Mouse (Mus musculus) intestine, embryonic 16.5 days (tissue): ENCODE data around the gene Atf1. TPM values are rescaled to one million over a fixed set of nuclear protein-coding genes. Genes with fewer than 3 reads are reported as not detected.
"Not testable (repeated sequence)": the region's sequence is repeated elsewhere in the genome, so short reads cannot be mapped to it uniquely, and the experiment has no call there.

ENCODE experiments used
- ATAC-seq: fragments of 200-750 bp; cut with Nextera tagmentation; 2 replicates; pipeline ENCODE4 v1.8.0; 2017; ENCODE audit warnings: moderate TSS enrichment, moderate library complexity
- H3K27ac ChIP-seq: fragments of 300-500 bp; sonication (generic); 2 replicates; pipeline ENCODE4 v1.5.1; 2014; ENCODE audit warnings: mild to moderate bottlenecking, low read length
- H3K27me3 ChIP-seq: fragments of 300-500 bp; sonication (generic); replicated peaks from 2 replicates; pipeline ENCODE4 v1.6.1; 2014; ENCODE audit warnings: low read length, control low read depth, mixed read lengths; ENCODE audit not compliant: control insufficient read depth, insufficient read depth
- H3K36me3 ChIP-seq: fragments of 300-500 bp; sonication (generic); 2 replicates; pipeline ENCODE4 v1.6.1; 2014; ENCODE audit warnings: low read length, control low read depth; ENCODE audit not compliant: control insufficient read depth, insufficient read depth
- H3K4me1 ChIP-seq: fragments of 300-500 bp; sonication (generic); 2 replicates; pipeline ENCODE4 v1.6.1; 2014; ENCODE audit warnings: low read length, control low read depth, mixed read lengths; ENCODE audit not compliant: control insufficient read depth, insufficient read depth
- H3K4me2 ChIP-seq: fragments of 300-500 bp; sonication (generic); 2 replicates; pipeline ENCODE4 v1.6.1; 2014; ENCODE audit warnings: low read depth, low read length, control low read depth
- H3K4me3 ChIP-seq: fragments of 300-500 bp; sonication (generic); 2 replicates; pipeline ENCODE4 v1.5.1; 2014; ENCODE audit warnings: mild to moderate bottlenecking, low read length
- H3K9ac ChIP-seq: fragments of 300-500 bp; sonication (generic); 2 replicates; pipeline ENCODE4 v1.6.1; 2014; ENCODE audit warnings: low read depth, low read length
- H3K9me3 ChIP-seq: fragments of 300-500 bp; sonication (generic); 2 replicates; pipeline ENCODE4 v1.6.1; 2016; ENCODE audit warnings: low read length, control low read depth; ENCODE audit not compliant: control insufficient read depth
- whole genome bisulfite sequencing: fragments of 180-500 bp; shearing (Covaris S2); extraction: QIAGEN DNeasy Blood & Tissue Kit; methylation state at CpG from one replicate; pipeline ENCODE4 v1.1.7; 2014; 5-methylcytosine and 5-hydroxymethylcytosine counted together
- polyA plus RNA-seq: library from polyadenylated mRNA; unstranded; fragments of >200 nt; fragmentation: Nextera tagmentation; extraction: Ambion mirVana; gene quantifications from 2 replicates; pipeline ENCODE4 v1.2.1, GENCODE M21; 2015

The Atf1 gene
- polyA plus RNA-seq, 1 experiment from 2014 or later: 36.4 TPM

GRCm38 (mm10) chr15:100265586-100266325 lies 38.1 kb downstream of the Atf1 start:
- Histone ChIP-seq H3K4me3 (no peak overlapping the region), H3K36me3 (no peaks in the 10 kb centered on the region), H3K27me3 (no peaks in the 10 kb centered on the region), H3K9me3 (no peaks in the 10 kb centered on the region), H3K4me2 (no peak overlapping the region), H3K4me1 (no peaks in the 10 kb centered on the region), H3K9ac (no peak overlapping the region), H3K27ac (no peak overlapping the region)
- ATAC-seq: no peak
- WGBS: 83% methylated on average over 4 of the region's 5 CpGs

DNA sequence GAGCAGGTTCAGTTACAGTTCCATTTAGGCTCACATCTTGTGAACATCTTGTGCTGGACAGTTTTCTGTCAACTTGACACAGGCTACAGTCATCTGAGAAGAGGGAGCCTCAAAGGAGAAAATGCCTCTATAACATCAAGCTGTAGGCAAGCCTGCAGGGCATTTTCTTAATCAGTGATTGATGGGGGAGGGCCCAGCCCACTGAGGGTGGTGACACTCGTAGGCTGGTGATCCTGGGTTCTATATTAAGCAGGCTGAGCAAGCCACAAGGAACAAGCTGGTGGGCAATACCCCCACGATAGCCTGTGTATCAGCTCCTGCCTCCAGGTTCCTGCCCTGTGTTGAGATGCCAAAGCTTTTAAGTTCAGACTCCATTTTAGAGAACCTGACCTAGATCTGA lies 41.3 kb downstream of the Atf1 start:
- Histone ChIP-seq H3K36me3 (no peaks in the 10 kb centered on the region), H3K4me2 (no peak overlapping the region), H3K9me3 (no peaks in the 10 kb centered on the region), H3K4me1 (no peaks in the 10 kb centered on the region), H3K4me3 (no peak overlapping the region), H3K27me3 (no peaks in the 10 kb centered on the region), H3K9ac (no peak overlapping the region), H3K27ac (no peak overlapping the region)
- WGBS: 81% methylated on average over 2 of the region's 2 CpGs
- no peak for ATAC-seq

GRCm38 (mm10) chr15:100269776-100270175 lies 42.2 kb downstream of the Atf1 start:
- no peak overlapping the region for H3K4me3 ChIP-seq
- ATAC-seq: no peak
- no peaks in the 10 kb centered on the region for H3K9me3 ChIP-seq
- 25% methylated on average over 9 of the region's 9 CpGs for WGBS
- no peaks in the 10 kb centered on the region for H3K4me1 ChIP-seq
- H3K4me2 ChIP-seq: no peak overlapping the region
- H3K27ac ChIP-seq: no peak overlapping the region
- H3K9ac ChIP-seq: no peak overlapping the region
- H3K27me3 ChIP-seq: no peaks in the 10 kb centered on the region
- no peaks in the 10 kb centered on the region for H3K36me3 ChIP-seq

DNA sequence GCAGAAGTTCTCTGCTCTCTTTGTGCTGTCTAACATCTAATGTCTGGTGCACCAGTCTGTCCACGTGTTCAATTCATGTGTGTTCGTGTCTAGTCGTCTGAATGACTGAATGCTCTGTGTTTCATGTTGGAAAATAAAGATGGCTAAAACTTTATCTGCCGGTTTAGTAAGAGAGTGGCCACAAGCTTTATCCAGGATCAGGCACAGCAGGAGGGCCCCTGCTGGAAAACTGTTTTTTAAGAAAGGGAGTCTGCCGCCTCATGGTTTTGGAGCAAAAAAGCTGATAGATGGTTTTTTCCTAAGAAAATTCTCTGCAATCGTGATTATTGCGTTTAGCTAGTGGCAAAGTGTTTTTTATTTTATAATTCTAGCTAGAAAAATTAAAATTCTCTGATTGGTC lies 43.0 kb downstream of the Atf1 start:
- not testable (repeated sequence) for H3K27me3 ChIP-seq, H3K4me1 ChIP-seq, H3K9me3 ChIP-seq, H3K27ac ChIP-seq, H3K36me3 ChIP-seq, H3K4me3 ChIP-seq, ATAC-seq, H3K4me2 ChIP-seq, H3K9ac ChIP-seq
- 44% methylated on average over 7 of the region's 7 CpGs for WGBS

DNA sequence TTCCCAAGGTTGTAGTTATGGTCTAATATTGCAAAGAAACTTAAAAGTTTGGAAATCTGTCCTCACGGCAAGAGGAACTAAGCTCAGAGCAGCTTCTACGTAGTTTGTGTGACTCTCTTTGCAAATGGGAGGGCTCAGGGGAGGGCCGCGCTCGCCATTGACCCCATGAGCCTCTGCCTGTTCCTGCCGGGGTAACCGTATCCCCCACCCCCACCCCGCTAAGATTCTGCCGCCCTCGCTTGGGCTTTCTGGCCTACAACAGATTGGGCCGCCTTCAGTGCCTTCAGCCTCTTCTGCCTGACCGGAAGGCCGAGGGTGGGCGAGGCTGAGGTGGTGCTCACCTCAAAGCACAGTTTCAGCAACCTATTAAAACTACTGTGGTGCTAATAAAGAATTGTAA lies 43.8 kb downstream of the Atf1 start:
- Histone ChIP-seq H3K9me3 (no peaks in the 10 kb centered on the region), H3K9ac (no peak overlapping the region), H3K4me1 (no peaks in the 10 kb centered on the region), H3K4me2 (no peak overlapping the region), H3K4me3 (no peak overlapping the region), H3K27ac (no peak overlapping the region), H3K27me3 (no peaks in the 10 kb centered on the region), H3K36me3 (no peaks in the 10 kb centered on the region)
- 74% methylated on average over 14 of the region's 14 CpGs for WGBS
- ATAC-seq: no peak

- H3K36me3 ChIP-seq, H3K4me1 ChIP-seq, H3K4me3 ChIP-seq, H3K9me3 ChIP-seq, H3K9ac ChIP-seq, H3K27me3 ChIP-seq, H3K4me2 ChIP-seq, H3K27ac ChIP-seq, ATAC-seq: not testable (repeated sequence)
- WGBS: 89% methylated on average over 4 of the region's 4 CpGs
Observed at GRCm38 (mm10) chr15:100273791-100274308, 46.2 kb downstream of the Atf1 start.

DNA sequence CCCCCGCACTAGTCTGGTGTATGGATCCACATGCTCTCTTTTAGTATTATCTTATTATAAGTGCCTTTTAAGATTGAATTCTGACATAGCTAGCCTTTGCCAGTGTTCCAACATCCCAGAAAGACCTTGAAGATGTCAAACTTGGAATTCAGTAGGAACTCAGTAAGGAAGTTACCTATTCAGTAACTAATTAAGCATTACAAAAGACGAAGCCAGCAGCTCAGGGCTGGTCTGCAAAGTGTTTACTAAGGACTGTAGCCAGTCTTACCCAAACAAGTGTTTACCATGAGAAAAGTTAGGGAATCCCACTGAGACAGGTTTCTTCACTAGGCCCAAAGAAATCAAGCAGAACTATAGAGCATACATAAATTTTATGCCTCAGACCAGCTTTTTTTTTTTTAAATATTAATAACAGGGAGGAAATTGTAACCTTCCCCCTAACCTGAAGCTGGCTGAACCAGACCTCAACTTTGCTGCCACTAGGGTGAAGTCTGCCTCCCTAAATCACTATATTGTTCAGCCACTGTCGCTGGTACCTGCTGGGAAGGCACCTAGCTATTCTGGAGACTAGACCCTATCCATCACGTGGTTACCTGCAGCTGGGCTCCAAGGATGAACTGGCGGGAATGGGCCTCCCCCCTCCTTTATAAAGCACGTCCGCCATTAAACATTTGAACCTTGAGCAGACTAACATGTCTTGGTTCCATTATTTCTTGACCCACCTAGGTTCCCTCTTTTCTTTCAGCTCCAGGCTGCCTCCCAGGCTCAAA lies 47.4 kb downstream of the Atf1 start:
- Histone ChIP-seq H3K27me3 (no peaks in the 10 kb centered on the region), H3K4me1 (no peaks in the 10 kb centered on the region), H3K27ac (no peak overlapping the region), H3K36me3 (no peaks in the 10 kb centered on the region), H3K9me3 (no peaks in the 10 kb centered on the region), H3K4me2 (no peak overlapping the region), H3K9ac (no peak overlapping the region), H3K4me3 (no peak overlapping the region)
- WGBS: 87% methylated on average over 7 of the region's 7 CpGs
- ATAC-seq: no peak

- H3K36me3 ChIP-seq: no peaks in the 10 kb centered on the region
- H3K4me3 ChIP-seq: no peak overlapping the region
- H3K27me3 ChIP-seq: no peaks in the 10 kb centered on the region
- H3K9ac ChIP-seq: no peak overlapping the region
- H3K27ac ChIP-seq: no peak overlapping the region
- H3K4me1 ChIP-seq: no peaks in the 10 kb centered on the region
- no peak overlapping the region for H3K4me2 ChIP-seq
- H3K9me3 ChIP-seq: no peaks in the 10 kb centered on the region
- WGBS: 96% methylated on average over 4 of the region's 4 CpGs
- ATAC-seq: no peak
Observed at GRCm38 (mm10) chr15:100276403-100276802, 48.8 kb downstream of the Atf1 start.

- H3K36me3 ChIP-seq: no peaks in the 10 kb centered on the region
- H3K4me2 ChIP-seq: no peak overlapping the region
- 89% methylated on average over 3 of the region's 3 CpGs for WGBS
- no peak for ATAC-seq
- no peak overlapping the region for H3K9ac ChIP-seq
- no peaks in the 10 kb centered on the region for H3K4me1 ChIP-seq
- no peaks in the 10 kb centered on the region for H3K9me3 ChIP-seq
- H3K27ac ChIP-seq: no peak overlapping the region
- no peak overlapping the region for H3K4me3 ChIP-seq
- H3K27me3 ChIP-seq: no peaks in the 10 kb centered on the region
Observed at GRCm38 (mm10) chr15:100277586-100277985, 50.0 kb downstream of the Atf1 start.
